Mouse (Mus musculus): ENCODE results near the gene Ermp1. TPM values are rescaled to one million over a fixed set of nuclear protein-coding genes. Genes with fewer than 3 reads are reported as not detected.

Gene Ermp1
- polyA plus RNA-seq, 1 experiment from 2014 or later: 25.6 TPM

- Histone ChIP-seq H3K4me1 (replicated peaks; ENCODE audit: insufficient read depth, low read length) (no peaks in the 10 kb centered on the region), H3K9ac (ENCODE audit: low read depth, low read length) (no peak overlapping the region), H3K9me3 (replicated peaks; ENCODE audit: low read length) (no peaks in the 10 kb centered on the region), H3K4me3 (replicated peaks; ENCODE audit: low read depth, low read length) (no peak overlapping the region), H3K4me2 (ENCODE audit: low read length) (no peak overlapping the region), H3K27me3 (ENCODE audit: insufficient read depth, low read length) (no peaks in the 10 kb centered on the region), H3K27ac (no peak overlapping the region), H3K36me3 (ENCODE audit: insufficient read depth, low read length) (peaks cover 19% of the 10 kb centered on the region)
- no peak for ATAC-seq (replicated peaks; ENCODE audit: low FRiP score, low read depth)
- DNase-seq (ENCODE audit: low spot score): no peak
- TF ChIP-seq CTCF (IDR thresholded peaks at IDR 0.05; ENCODE audit: low read depth): no peak
- WGBS: 88% methylated on average over 10 of the region's 10 CpGs
Measured at GRCm38 (mm10) chr19:29610907-29611306, 37.3 kb downstream of the Ermp1 start.

- H3K27ac ChIP-seq: no peak overlapping the region
- TF ChIP-seq CTCF (IDR thresholded peaks at IDR 0.05; ENCODE audit: low read depth): no peak
- no peaks in the 10 kb centered on the region for H3K4me1 ChIP-seq (replicated peaks; ENCODE audit: insufficient read depth, low read length)
- no peak overlapping the region for H3K4me2 ChIP-seq (ENCODE audit: low read length)
- 86% methylated on average over 4 of the region's 4 CpGs for WGBS
- DNase-seq (ENCODE audit: low spot score) (no peak), ATAC-seq (replicated peaks; ENCODE audit: low FRiP score, low read depth) (no peak)
- H3K36me3 ChIP-seq (ENCODE audit: insufficient read depth, low read length): peaks cover 29% of the 10 kb centered on the region
- no peaks in the 10 kb centered on the region for H3K27me3 ChIP-seq (ENCODE audit: insufficient read depth, low read length)
- no peaks in the 10 kb centered on the region for H3K9me3 ChIP-seq (replicated peaks; ENCODE audit: low read length)
- H3K9ac ChIP-seq (ENCODE audit: low read depth, low read length): no peak overlapping the region
- no peak overlapping the region for H3K4me3 ChIP-seq (replicated peaks; ENCODE audit: low read depth, low read length)
Measured at GRCm38 (mm10) chr19:29608212-29608611, 40.0 kb downstream of the Ermp1 start.

GRCm38 (mm10) chr19:29607521-29607920, 40.7 kb downstream of the Ermp1 start:
- Histone ChIP-seq H3K4me2 (ENCODE audit: low read length) (no peak overlapping the region), H3K9ac (ENCODE audit: low read depth, low read length) (no peak overlapping the region), H3K4me3 (replicated peaks; ENCODE audit: low read depth, low read length) (no peak overlapping the region), H3K36me3 (ENCODE audit: insufficient read depth, low read length) (peaks cover 32% of the 10 kb centered on the region), H3K27ac (no peak overlapping the region), H3K4me1 (replicated peaks; ENCODE audit: insufficient read depth, low read length) (no peaks in the 10 kb centered on the region), H3K9me3 (replicated peaks; ENCODE audit: low read length) (no peaks in the 10 kb centered on the region), H3K27me3 (ENCODE audit: insufficient read depth, low read length) (no peaks in the 10 kb centered on the region)
- no peak for TF ChIP-seq CTCF (IDR thresholded peaks at IDR 0.05; ENCODE audit: low read depth)
- ATAC-seq (replicated peaks; ENCODE audit: low FRiP score, low read depth) (no peak), DNase-seq (ENCODE audit: low spot score) (no peak)
- 94% methylated on average over 4 of the region's 4 CpGs for WGBS

- Histone ChIP-seq H3K27me3 (ENCODE audit: insufficient read depth, low read length) (no peaks in the 10 kb centered on the region), H3K4me3 (replicated peaks; ENCODE audit: low read depth, low read length) (no peak overlapping the region), H3K36me3 (ENCODE audit: insufficient read depth, low read length) (peaks cover 32% of the 10 kb centered on the region), H3K4me1 (replicated peaks; ENCODE audit: insufficient read depth, low read length) (no peaks in the 10 kb centered on the region), H3K9me3 (replicated peaks; ENCODE audit: low read length) (no peaks in the 10 kb centered on the region), H3K4me2 (ENCODE audit: low read length) (no peak overlapping the region), H3K27ac (no peak overlapping the region), H3K9ac (ENCODE audit: low read depth, low read length) (no peak overlapping the region)
- no peak for ATAC-seq (replicated peaks; ENCODE audit: low FRiP score, low read depth)
- no peak for DNase-seq (ENCODE audit: low spot score)
- 93% methylated on average over 3 of the region's 3 CpGs for WGBS
- TF ChIP-seq CTCF (IDR thresholded peaks at IDR 0.05; ENCODE audit: low read depth): no peak
Measured at GRCm38 (mm10) chr19:29604653-29605052, 43.6 kb downstream of the Ermp1 start.

- WGBS: 90% methylated on average over 14 of the region's 14 CpGs
- Histone ChIP-seq H3K9ac (ENCODE audit: low read depth, low read length) (no peak overlapping the region), H3K4me2 (ENCODE audit: low read length) (no peak overlapping the region), H3K27me3 (ENCODE audit: insufficient read depth, low read length) (no peaks in the 10 kb centered on the region), H3K4me1 (replicated peaks; ENCODE audit: insufficient read depth, low read length) (no peaks in the 10 kb centered on the region), H3K36me3 (ENCODE audit: insufficient read depth, low read length) (peaks cover 34% of the 10 kb centered on the region), H3K27ac (no peak overlapping the region), H3K4me3 (replicated peaks; ENCODE audit: low read depth, low read length) (no peak overlapping the region), H3K9me3 (replicated peaks; ENCODE audit: low read length) (no peaks in the 10 kb centered on the region)
- DNase-seq (ENCODE audit: low spot score) (no peak), ATAC-seq (replicated peaks; ENCODE audit: low FRiP score, low read depth) (no peak)
- TF ChIP-seq CTCF (IDR thresholded peaks at IDR 0.05; ENCODE audit: low read depth): no peak
Measured at GRCm38 (mm10) chr19:29603548-29604353, 44.5 kb downstream of the Ermp1 start.

GRCm38 (mm10) chr19:29598981-29599380, 49.2 kb downstream of the Ermp1 start:
- Histone ChIP-seq H3K27me3 (ENCODE audit: insufficient read depth, low read length) (no peaks in the 10 kb centered on the region), H3K4me2 (ENCODE audit: low read length) (no peak overlapping the region), H3K36me3 (ENCODE audit: insufficient read depth, low read length) (peaks cover 41% of the 10 kb centered on the region), H3K9ac (ENCODE audit: low read depth, low read length) (no peak overlapping the region), H3K4me3 (replicated peaks; ENCODE audit: low read depth, low read length) (no peak overlapping the region), H3K4me1 (replicated peaks; ENCODE audit: insufficient read depth, low read length) (no peaks in the 10 kb centered on the region), H3K27ac (no peak overlapping the region), H3K9me3 (replicated peaks; ENCODE audit: low read length) (no peaks in the 10 kb centered on the region)
- WGBS: 82% methylated on average over 5 of the region's 5 CpGs
- DNase-seq (ENCODE audit: low spot score) (no peak), ATAC-seq (replicated peaks; ENCODE audit: low FRiP score, low read depth) (0 out of 2 replicates have a peak, but pooled peaks have one; percentile 25)
- no peak for TF ChIP-seq CTCF (IDR thresholded peaks at IDR 0.05; ENCODE audit: low read depth)

All from kidney, postnatal 0 days (tissue).